Mouse (Mus musculus) embryonic facial prominence, embryonic 15.5 days (tissue): ENCODE data around the gene Nmnat2. TPM values are rescaled to one million over a fixed set of nuclear protein-coding genes. Genes with fewer than 3 reads are reported as not detected.

ENCODE experiments used
- ATAC-seq: fragments of 200-750 bp; cut with Nextera tagmentation; 2 replicates; pipeline ENCODE4 v1.8.0; 2017; ENCODE audit warnings: low read depth, moderate TSS enrichment; ENCODE audit not compliant: insufficient number of reproducible peaks, low FRiP score, low TSS enrichment
- H3K27ac ChIP-seq: fragments of 300-500 bp; sonication (generic); replicated peaks from 2 replicates; pipeline ENCODE4 v1.5.1; 2015; ENCODE audit warnings: mild to moderate bottlenecking, inconsistent platforms
- H3K27me3 ChIP-seq: fragments of 300-500 bp; sonication (generic); 2 replicates; pipeline ENCODE4 v1.6.1; 2015; ENCODE audit warnings: inconsistent platforms
- H3K36me3 ChIP-seq: fragments of 300-500 bp; sonication (generic); 2 replicates; pipeline ENCODE4 v1.6.1; 2015; ENCODE audit warnings: mild to moderate bottlenecking, inconsistent platforms
- H3K4me1 ChIP-seq: fragments of 300-500 bp; sonication (generic); 2 replicates; pipeline ENCODE4 v1.6.1; 2015; ENCODE audit warnings: inconsistent platforms
- H3K4me2 ChIP-seq: fragments of 300-500 bp; sonication (generic); replicated peaks from 2 replicates; pipeline ENCODE4 v1.6.1; 2015; ENCODE audit warnings: mild to moderate bottlenecking, inconsistent platforms
- H3K4me3 ChIP-seq: fragments of 300-500 bp; sonication (generic); replicated peaks from 2 replicates; pipeline ENCODE4 v1.5.1; 2015; ENCODE audit warnings: mild to moderate bottlenecking, inconsistent platforms
- H3K9ac ChIP-seq: fragments of 300-500 bp; sonication (generic); 2 replicates; pipeline ENCODE4 v1.6.1; 2015; ENCODE audit warnings: inconsistent platforms
- H3K9me3 ChIP-seq: fragments of 300-500 bp; sonication (generic); replicated peaks from 2 replicates; pipeline ENCODE4 v1.6.1; 2016; ENCODE audit warnings: inconsistent platforms
- WGBS: fragments of 180-500 bp; shearing (Covaris S2); methylation state at CpG from one replicate; pipeline ENCODE4 v1.1.7; 2015; 5-methylcytosine and 5-hydroxymethylcytosine counted together
- polyA plus RNA-seq: library from polyadenylated mRNA; unstranded; fragments of >200 nt; fragmentation: Nextera tagmentation; extraction: Ambion mirVana; gene quantifications from 2 replicates; pipeline ENCODE4 v1.2.1, GENCODE M21; 2015

The Nmnat2 gene
- polyA plus RNA-seq, 1 experiment from 2014 or later: 2.8 TPM

DNA sequence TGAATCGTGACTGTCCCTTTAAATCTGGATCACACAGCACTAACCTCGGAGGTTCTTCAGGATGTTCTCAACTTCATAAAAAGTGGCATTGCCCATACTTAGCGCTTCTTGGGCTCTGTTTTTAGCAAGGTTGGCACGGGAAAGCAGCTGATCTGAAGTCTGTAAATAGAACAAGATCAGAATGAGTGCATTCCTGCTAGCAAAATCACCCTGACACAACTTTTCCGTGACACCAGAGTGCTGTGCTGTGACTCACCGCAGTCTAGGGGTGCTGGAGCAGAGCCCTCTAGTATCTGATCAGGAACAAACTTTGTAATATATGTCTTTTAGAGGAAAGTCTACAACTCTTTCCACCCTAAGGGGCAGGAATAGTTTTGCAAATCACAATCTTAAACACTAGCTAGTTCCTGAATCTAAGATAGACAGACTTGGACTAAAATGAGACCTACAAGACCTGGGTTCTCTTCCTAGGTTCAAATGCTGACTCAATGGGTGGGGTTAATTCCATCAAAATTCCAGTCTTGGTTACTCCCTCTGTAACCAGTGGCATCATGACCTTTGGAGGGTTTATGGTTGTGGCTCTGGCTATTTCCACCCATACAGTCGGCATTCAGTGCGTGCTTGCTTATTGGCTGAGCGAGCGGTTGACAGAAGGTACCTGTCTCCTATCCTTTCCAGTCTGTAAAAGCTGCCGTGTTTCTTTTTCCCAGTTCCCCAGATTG, 175.4 kb downstream of the Nmnat2 start:
- Histone ChIP-seq H3K9ac (no peak overlapping the region), H3K4me3 (no peak overlapping the region), H3K27ac (no peak overlapping the region), H3K36me3 (no peaks in the 10 kb centered on the region), H3K4me2 (no peak overlapping the region), H3K27me3 (no peaks in the 10 kb centered on the region), H3K4me1 (peaks cover 10% of the 10 kb centered on the region), H3K9me3 (no peaks in the 10 kb centered on the region)
- no peak for ATAC-seq
- 78% methylated on average over 11 of the region's 11 CpGs for WGBS

DNA sequence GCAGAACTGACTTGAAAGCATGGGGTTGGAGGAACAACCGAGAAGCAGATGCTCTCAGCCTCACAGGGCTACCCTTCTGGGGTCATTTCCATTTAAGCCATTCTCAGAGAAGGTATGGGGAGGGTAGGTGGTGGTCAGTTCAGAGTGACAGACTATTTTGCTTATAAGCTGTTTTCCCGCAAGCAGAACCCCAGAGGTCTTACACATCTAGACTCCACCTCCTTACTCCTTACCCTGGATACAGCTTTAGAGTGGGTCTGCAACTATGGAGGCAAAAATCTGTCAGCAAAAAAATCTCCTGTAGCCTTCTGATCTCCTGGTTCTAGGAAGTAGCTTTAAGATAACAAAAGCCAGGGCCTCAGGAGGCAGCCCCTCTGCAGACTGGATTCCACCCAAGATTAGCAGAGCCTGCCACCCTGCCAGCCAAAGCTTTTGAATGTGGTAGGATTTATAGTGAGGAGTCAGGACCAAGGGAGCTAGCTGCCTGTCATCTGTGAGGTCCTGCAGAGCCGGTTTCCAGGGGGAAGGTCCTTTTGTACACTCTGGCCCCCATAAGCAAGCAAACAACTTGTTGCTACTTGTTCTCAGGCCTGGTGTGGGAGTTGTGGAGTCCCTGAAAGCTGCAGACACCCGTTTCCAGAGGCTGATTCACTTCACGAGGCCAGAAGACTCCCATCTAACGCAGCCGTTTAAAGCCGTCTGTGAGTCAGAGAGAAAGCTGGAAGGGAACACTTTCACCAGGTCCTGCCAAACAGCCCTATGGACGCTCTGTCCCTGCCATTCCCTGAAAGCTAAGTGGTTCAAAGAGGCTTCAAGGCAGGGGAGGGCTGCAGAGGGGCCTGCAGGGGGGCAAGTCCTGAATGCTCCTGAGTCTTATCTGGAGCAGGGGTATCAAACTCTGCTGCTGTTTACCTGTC, 179.3 kb downstream of the Nmnat2 start:
- Histone ChIP-seq H3K36me3 (no peaks in the 10 kb centered on the region), H3K27ac (peak overlapping the region; percentile 74), H3K9me3 (no peaks in the 10 kb centered on the region), H3K4me2 (peak overlapping the region; percentile 11; the same call in 1 of the 2 replicates), H3K4me3 (no peak overlapping the region), H3K9ac (no peak overlapping the region), H3K27me3 (no peaks in the 10 kb centered on the region), H3K4me1 (peaks cover 12% of the 10 kb centered on the region)
- WGBS: 24% methylated on average over 9 of the region's 9 CpGs
- no peak for ATAC-seq

DNA sequence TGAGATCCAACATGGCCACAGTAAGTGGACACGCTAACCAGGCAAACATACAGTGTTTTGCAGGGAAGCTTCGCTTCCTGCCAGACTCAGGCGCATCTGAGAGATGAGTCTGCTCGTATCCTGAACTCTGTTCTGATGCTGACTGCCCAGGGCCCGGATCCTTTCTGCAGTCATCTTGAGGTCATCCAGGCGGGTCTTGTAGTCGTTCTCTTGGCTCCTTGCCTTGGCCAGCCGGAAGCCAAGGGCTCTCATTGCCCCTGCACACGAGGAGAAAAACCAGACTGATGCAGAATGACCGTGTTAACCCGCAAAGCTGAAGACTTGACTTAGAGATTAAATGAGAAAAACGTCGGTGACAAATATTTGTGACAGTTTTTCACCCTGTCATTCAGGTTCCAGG, 181.9 kb downstream of the Nmnat2 start:
- H3K9ac ChIP-seq: no peak overlapping the region
- no peaks in the 10 kb centered on the region for H3K9me3 ChIP-seq
- H3K27me3 ChIP-seq: no peaks in the 10 kb centered on the region
- H3K27ac ChIP-seq: no peak overlapping the region
- H3K4me3 ChIP-seq: no peak overlapping the region
- no peaks in the 10 kb centered on the region for H3K36me3 ChIP-seq
- ATAC-seq: no peak
- H3K4me2 ChIP-seq: no peak overlapping the region
- H3K4me1 ChIP-seq: peaks cover 29% of the 10 kb centered on the region
- 79% methylated on average over 13 of the region's 13 CpGs for WGBS

DNA sequence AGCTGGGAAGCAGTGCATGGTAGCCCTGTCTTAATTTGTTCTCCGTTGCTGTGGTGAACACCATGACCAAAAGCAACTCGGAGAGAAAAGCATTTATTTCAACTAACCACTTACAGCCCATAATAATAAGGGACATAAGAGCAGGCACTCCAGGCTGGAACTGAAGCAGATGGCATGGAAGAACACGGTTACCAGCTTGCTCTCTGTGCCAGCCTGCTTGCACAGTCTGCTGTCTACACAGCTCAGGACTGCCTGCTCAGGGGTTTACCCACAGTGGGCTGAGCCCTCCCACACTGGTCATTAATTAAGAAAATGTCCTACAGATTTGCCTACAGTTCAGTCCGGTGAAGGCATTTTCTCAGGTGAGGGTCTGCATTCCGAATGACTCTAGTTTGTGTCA, 183.7 kb downstream of the Nmnat2 start:
- ATAC-seq: 0 out of 2 replicates have a peak, but pooled peaks have one; percentile 69
- Histone ChIP-seq H3K4me1 (peaks cover 29% of the 10 kb centered on the region), H3K4me2 (no peak overlapping the region), H3K27ac (no peak overlapping the region), H3K9me3 (no peaks in the 10 kb centered on the region), H3K36me3 (no peaks in the 10 kb centered on the region), H3K4me3 (no peak overlapping the region), H3K27me3 (no peaks in the 10 kb centered on the region), H3K9ac (no peak overlapping the region)
- 60% methylated on average over 5 of the region's 5 CpGs for WGBS

DNA sequence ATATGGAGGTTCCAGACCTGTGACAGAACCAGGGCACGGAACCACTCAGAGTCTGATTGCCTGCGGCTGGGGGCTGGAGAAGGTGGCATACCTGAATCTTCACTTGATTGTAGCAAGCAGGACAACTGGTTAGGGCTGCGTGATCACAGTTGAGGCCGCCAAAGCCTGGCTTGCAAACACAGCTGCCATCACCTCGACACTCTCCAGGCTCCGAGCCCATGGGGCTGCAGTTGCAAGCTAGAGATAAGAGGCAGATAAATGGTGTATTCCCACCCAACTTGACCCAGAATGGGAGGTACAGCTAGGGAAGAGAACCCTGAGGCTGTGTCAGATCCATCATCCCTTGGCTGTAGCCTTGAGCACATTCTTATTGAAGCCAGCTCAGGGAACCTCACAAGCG, 184.8 kb downstream of the Nmnat2 start:
- Histone ChIP-seq H3K9me3 (no peaks in the 10 kb centered on the region), H3K4me2 (no peak overlapping the region), H3K4me3 (no peak overlapping the region), H3K27me3 (no peaks in the 10 kb centered on the region), H3K36me3 (no peaks in the 10 kb centered on the region), H3K4me1 (peaks cover 21% of the 10 kb centered on the region; the same call in 1 of the 2 replicates), H3K9ac (no peak overlapping the region), H3K27ac (no peak overlapping the region)
- ATAC-seq: no peak
- WGBS: 70% methylated on average over 7 of the region's 7 CpGs

DNA sequence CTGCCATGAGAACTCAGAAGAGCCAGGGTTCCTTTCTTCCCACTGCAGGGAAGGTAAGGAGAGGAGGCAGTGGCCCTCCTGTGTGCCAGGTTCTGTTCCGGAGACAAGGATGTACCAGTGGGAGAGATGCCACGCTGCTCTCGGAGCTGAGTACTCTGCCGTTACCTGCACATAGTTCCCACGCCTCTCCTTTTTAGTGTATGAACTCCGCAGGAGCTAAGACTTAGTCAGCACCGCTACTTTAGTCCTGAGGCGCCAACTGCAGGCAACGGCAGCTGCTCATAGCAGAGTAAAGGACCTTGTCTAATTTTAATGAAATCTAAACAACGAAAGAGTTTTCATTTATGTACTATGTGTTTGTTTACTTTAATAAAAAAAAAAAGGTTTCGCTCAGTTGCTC, 185.5 kb downstream of the Nmnat2 start:
- H3K4me2 ChIP-seq: no peak overlapping the region
- no peak overlapping the region for H3K4me3 ChIP-seq
- WGBS: 66% methylated on average over 11 of the region's 11 CpGs
- H3K9me3 ChIP-seq: no peaks in the 10 kb centered on the region
- H3K27ac ChIP-seq: peak overlapping the region; percentile 24; the same call in 1 of the 2 replicates
- H3K27me3 ChIP-seq: no peaks in the 10 kb centered on the region
- no peaks in the 10 kb centered on the region for H3K36me3 ChIP-seq
- ATAC-seq: no peak
- no peak overlapping the region for H3K9ac ChIP-seq
- H3K4me1 ChIP-seq: peaks cover 19% of the 10 kb centered on the region; the same call in 1 of the 2 replicates

DNA sequence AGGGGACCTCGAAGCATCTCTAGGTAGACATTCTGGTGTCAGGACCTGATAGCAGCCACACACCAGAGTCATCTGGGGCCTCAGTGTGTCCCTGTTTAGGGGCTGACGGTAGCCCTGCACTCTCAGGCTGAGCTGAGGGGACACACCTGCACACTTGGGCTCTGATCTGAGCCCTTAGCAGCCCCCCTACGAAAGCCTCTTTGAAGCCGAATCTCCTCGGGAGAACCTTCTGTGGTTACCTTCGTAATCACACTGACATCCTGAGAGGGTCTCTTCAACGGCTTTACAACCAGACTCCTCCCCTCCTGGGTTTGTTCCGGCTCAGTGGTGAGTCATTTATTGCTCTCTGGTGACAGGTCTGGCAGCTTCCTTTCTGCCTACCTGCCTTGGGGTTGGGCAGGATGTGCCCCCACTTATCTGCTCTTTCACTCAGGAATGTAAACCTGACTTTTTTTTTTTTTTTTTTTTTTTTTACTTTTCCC, 186.0 kb downstream of the Nmnat2 start:
- Histone ChIP-seq H3K4me3 (no peak overlapping the region), H3K9me3 (no peaks in the 10 kb centered on the region), H3K9ac (no peak overlapping the region), H3K27me3 (no peaks in the 10 kb centered on the region), H3K4me1 (peaks cover 20% of the 10 kb centered on the region; the same call in 1 of the 2 replicates), H3K4me2 (no peak overlapping the region), H3K36me3 (no peaks in the 10 kb centered on the region), H3K27ac (peak overlapping the region; percentile 24; the same call in 1 of the 2 replicates)
- ATAC-seq: peak; percentile 53; the same call in 1 of the 2 replicates
- 37% methylated on average over 8 of the region's 8 CpGs for WGBS

DNA sequence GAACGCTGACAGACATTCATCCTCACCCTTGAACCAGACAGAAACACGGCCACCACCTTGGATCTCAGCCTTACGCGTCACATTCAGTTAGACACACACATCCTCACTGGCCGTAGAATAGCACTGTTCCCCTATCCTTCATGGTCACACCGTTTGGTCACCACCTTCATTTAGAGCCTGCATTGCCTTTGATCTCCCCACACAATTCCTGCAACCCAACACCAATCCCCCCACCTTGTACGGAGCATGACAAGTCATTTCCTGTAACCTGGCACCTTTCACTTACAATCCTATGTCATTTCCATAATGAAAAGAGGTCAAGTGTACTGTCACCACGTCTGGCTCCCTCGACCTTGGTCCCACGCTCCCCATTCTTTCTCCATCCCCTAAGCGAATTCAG, 189.2 kb downstream of the Nmnat2 start:
- Histone ChIP-seq H3K4me1 (peaks cover 20% of the 10 kb centered on the region; the same call in 1 of the 2 replicates), H3K4me2 (no peak overlapping the region), H3K27ac (no peak overlapping the region), H3K4me3 (no peak overlapping the region), H3K27me3 (no peaks in the 10 kb centered on the region), H3K9me3 (no peaks in the 10 kb centered on the region), H3K36me3 (no peaks in the 10 kb centered on the region), H3K9ac (no peak overlapping the region)
- WGBS: 72% methylated on average over 11 of the region's 11 CpGs
- no peak for ATAC-seq

DNA sequence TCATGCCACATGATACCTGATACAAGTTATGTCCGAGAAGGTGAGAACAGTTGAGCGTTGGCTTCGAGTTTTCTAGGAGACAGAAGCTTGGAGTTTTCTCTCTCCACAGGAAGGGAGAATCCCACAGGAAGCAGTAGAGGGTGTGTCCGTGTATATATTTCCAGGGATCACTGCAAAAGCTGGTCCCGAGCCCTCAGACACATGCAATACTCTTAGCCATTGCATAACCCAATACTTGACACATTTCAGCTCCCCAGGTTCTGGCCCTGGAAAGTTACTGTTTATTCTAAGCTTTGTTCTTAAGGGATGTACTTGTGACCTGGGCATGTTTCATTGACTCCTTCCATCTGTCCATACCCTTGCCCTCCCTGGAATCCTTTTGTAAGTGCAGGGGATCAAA, 191.0 kb downstream of the Nmnat2 start:
- ATAC-seq: no peak
- H3K36me3 ChIP-seq: no peaks in the 10 kb centered on the region
- H3K4me1 ChIP-seq: peaks cover 9% of the 10 kb centered on the region; the same call in 1 of the 2 replicates
- H3K4me3 ChIP-seq: no peak overlapping the region
- H3K9me3 ChIP-seq: no peaks in the 10 kb centered on the region
- no peak overlapping the region for H3K27ac ChIP-seq
- whole genome bisulfite sequencing: 58% methylated on average over 5 of the region's 5 CpGs
- H3K4me2 ChIP-seq: no peak overlapping the region
- no peak overlapping the region for H3K9ac ChIP-seq
- no peaks in the 10 kb centered on the region for H3K27me3 ChIP-seq

DNA sequence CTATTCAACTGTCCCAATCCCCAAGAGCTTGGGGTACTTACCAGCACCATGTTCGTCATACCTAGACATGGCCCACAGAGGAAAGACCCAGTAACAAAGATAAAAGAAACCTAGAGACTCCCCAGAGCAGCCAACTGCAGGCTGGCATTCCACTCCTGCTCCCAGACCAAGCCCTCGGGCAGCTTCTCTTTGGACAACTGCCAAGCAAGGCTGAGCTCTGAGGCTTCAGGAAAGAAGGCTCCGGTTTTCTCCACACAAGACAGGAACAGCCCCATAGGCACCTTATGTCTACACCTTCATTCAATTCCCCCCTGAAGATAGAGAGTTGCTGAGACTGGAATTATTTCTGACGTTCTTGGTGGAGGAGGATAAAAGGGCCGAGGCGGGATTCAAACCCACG, 197.8 kb downstream of the Nmnat2 start:
- H3K4me1 ChIP-seq: peaks cover 7% of the 10 kb centered on the region; the same call in 1 of the 2 replicates
- H3K27me3 ChIP-seq: no peaks in the 10 kb centered on the region
- no peaks in the 10 kb centered on the region for H3K36me3 ChIP-seq
- WGBS: 57% methylated on average over 7 of the region's 7 CpGs
- no peak overlapping the region for H3K4me3 ChIP-seq
- no peak overlapping the region for H3K4me2 ChIP-seq
- no peak for ATAC-seq
- no peak overlapping the region for H3K9ac ChIP-seq
- H3K27ac ChIP-seq: no peak overlapping the region
- H3K9me3 ChIP-seq: no peaks in the 10 kb centered on the region

DNA sequence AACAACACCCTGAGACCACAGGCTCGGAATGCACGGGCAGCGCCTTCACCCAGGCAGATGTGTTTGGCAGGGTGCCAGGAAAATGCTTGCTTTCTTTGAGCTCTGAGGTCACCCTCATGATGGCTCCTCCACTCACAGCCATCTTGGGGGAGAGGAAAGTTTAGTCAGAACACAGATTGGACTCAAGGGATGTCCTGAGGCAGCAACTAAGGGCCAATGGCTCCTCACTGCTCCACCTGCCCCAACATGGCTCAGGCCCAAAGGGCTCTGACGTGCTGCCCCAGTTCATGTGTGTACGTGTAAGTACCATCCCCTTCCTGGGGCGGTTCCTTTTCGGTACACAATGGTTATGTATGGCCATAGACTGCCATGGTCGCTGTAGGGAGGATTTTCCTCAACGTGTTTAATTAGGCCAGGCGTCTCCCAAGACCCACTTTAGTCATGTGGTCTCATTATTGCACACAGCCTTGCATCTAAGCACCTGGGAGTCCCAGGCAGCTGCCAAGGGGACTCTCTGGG, 198.9 kb downstream of the Nmnat2 start:
- ATAC-seq: peak; percentile 61; the same call in 1 of the 2 replicates
- Histone ChIP-seq H3K4me3 (no peak overlapping the region), H3K27me3 (no peaks in the 10 kb centered on the region), H3K9me3 (no peaks in the 10 kb centered on the region), H3K4me1 (peaks cover 7% of the 10 kb centered on the region; the same call in 1 of the 2 replicates), H3K36me3 (no peaks in the 10 kb centered on the region), H3K27ac (no peak overlapping the region), H3K9ac (no peak overlapping the region), H3K4me2 (no peak overlapping the region)
- 66% methylated on average over 10 of the region's 10 CpGs for WGBS
